Mouse (Mus musculus): ENCODE data around the gene Cacnb2. TPM values are rescaled to one million over a fixed set of nuclear protein-coding genes. Genes with fewer than 3 reads are reported as not detected.

Cacnb2 gene
- polyA plus RNA-seq, 1 experiment from 2014 or later = 9.3 TPM

DNA sequence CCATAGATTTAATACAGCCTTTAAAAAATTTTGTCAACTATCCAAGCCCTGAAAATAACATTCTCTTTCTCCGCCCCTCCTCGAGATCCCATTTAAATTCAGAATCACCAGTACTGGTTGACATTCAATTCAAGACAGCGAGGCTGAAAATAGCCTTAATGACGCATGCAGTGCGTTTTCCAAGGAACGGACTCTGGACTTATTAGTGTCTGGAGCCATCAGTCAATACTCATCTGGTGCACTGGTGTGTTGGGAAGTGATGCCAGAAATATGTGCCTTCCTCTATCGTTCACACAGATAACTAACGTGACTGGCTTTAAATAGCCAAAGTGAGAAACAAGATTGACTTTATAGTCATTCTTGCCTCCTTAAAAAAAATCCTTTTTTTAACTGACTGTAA, 333.6 kb downstream of the Cacnb2 start:
- H3K9me3 ChIP-seq = no peaks in the 10 kb centered on the region
- H3K27me3 ChIP-seq = no peaks in the 10 kb centered on the region
- 0 out of 2 replicates have a peak, but pooled peaks cover under 1% of the 10 kb centered on the region for H3K4me1 ChIP-seq
- H3K4me3 ChIP-seq = no peak overlapping the region
- H3K9ac ChIP-seq = no peak overlapping the region
- no peak for ATAC-seq (ENCODE audit: borderline replicate concordance, extremely low read depth, low FRiP score, low TSS enrichment)
- H3K36me3 ChIP-seq = no peaks in the 10 kb centered on the region
- 51% methylated on average over 8 of the region's 8 CpGs for WGBS
- no peak overlapping the region for H3K27ac ChIP-seq
- no peak overlapping the region for H3K4me2 ChIP-seq

GRCm38 (mm10) chr2:14942261-14942660, 339.4 kb downstream of the Cacnb2 start:
- H3K4me2 ChIP-seq = no peak overlapping the region
- H3K36me3 ChIP-seq = no peaks in the 10 kb centered on the region
- 0 out of 2 replicates have a peak, but pooled peaks cover 2% of the 10 kb centered on the region for H3K4me1 ChIP-seq
- H3K27me3 ChIP-seq = no peaks in the 10 kb centered on the region
- no peak overlapping the region for H3K4me3 ChIP-seq
- H3K9me3 ChIP-seq = no peaks in the 10 kb centered on the region
- no peak for ATAC-seq (ENCODE audit: borderline replicate concordance, extremely low read depth, low FRiP score, low TSS enrichment)
- H3K27ac ChIP-seq = no peak overlapping the region
- H3K9ac ChIP-seq = no peak overlapping the region
- WGBS = 67% methylated on average over 4 of the region's 4 CpGs

GRCm38 (mm10) chr2:14943691-14944357, 340.9 kb downstream of the Cacnb2 start:
- 67% methylated on average over 3 of the region's 3 CpGs for WGBS
- H3K4me2 ChIP-seq = no peak overlapping the region
- no peaks in the 10 kb centered on the region for H3K9me3 ChIP-seq
- no peaks in the 10 kb centered on the region for H3K36me3 ChIP-seq
- no peak for ATAC-seq (ENCODE audit: borderline replicate concordance, extremely low read depth, low FRiP score, low TSS enrichment)
- H3K27ac ChIP-seq = no peak overlapping the region
- no peak overlapping the region for H3K4me3 ChIP-seq
- no peaks in the 10 kb centered on the region for H3K27me3 ChIP-seq
- no peak overlapping the region for H3K9ac ChIP-seq
- 0 out of 2 replicates have a peak, but pooled peaks cover 2% of the 10 kb centered on the region for H3K4me1 ChIP-seq

- Histone ChIP-seq H3K9me3 (no peaks in the 10 kb centered on the region), H3K9ac (no peak overlapping the region), H3K27ac (no peak overlapping the region), H3K4me3 (no peak overlapping the region), H3K4me1 (no peaks in the 10 kb centered on the region), H3K4me2 (no peak overlapping the region), H3K27me3 (no peaks in the 10 kb centered on the region), H3K36me3 (no peaks in the 10 kb centered on the region)
- ATAC-seq (ENCODE audit: borderline replicate concordance, extremely low read depth, low FRiP score, low TSS enrichment) = no peak
- 76% methylated on average over 2 of the region's 2 CpGs for WGBS
Measured at GRCm38 (mm10) chr2:14953090-14953489, 350.2 kb downstream of the Cacnb2 start.

DNA sequence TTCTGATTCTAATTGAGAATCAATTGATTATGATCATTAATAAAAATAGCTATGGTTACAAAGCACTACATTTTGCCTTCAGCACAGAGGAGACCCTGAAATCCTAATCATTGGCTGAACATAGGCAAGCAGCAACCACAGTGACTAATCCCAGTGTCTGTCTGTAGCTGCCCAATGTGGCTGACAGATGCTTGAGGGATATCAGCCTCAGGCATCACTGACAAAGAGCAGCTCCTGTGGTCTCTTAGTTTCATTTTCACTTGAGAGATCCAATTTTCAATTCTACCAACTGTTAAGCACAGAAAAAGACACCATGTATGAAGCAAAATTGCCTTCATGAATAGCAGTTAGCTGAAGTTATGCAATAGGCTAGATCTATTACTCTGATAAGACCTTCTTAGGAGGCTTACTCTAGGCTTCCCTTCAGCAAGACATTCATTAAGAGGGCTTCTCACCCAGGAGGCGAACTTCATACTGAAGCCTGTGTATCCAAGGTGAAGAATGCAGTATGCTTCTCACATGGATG, 358.1 kb downstream of the Cacnb2 start:
- WGBS = 58% methylated on average over 1 of the region's 1 CpGs
- Histone ChIP-seq H3K4me2 (no peak overlapping the region), H3K9ac (no peak overlapping the region), H3K9me3 (no peaks in the 10 kb centered on the region), H3K27me3 (no peaks in the 10 kb centered on the region), H3K36me3 (no peaks in the 10 kb centered on the region), H3K4me3 (no peak overlapping the region), H3K27ac (no peak overlapping the region), H3K4me1 (no peaks in the 10 kb centered on the region)
- no peak for ATAC-seq (ENCODE audit: borderline replicate concordance, extremely low read depth, low FRiP score, low TSS enrichment)

- Histone ChIP-seq H3K9me3 (no peaks in the 10 kb centered on the region), H3K4me2 (no peak overlapping the region), H3K27me3 (no peaks in the 10 kb centered on the region), H3K9ac (no peak overlapping the region), H3K36me3 (no peaks in the 10 kb centered on the region), H3K4me3 (no peak overlapping the region), H3K27ac (no peak overlapping the region), H3K4me1 (no peaks in the 10 kb centered on the region)
- WGBS = 67% methylated on average over 2 of the region's 2 CpGs
- ATAC-seq (ENCODE audit: borderline replicate concordance, extremely low read depth, low FRiP score, low TSS enrichment) = no peak
Measured at GRCm38 (mm10) chr2:14961493-14961892, 358.6 kb downstream of the Cacnb2 start.

DNA sequence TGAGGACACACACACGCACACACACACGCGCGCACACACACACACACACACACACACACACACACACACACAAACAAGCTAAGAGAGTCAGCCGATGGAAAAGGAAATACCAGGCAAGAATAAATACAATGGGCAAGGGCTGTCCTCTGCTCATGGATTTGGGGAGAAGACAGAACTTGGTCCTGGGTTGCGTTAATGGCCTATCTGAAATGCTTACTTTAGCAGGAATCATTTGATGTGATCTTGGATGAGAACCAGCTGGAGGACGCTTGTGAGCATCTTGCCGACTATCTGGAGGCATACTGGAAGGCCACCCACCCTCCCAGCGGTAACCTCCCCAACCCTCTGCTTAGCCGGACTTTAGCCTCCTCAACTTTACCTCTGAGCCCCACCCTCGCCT, 381.1 kb downstream of the Cacnb2 start:
- Histone ChIP-seq H3K4me3 (no peak overlapping the region), H3K9me3 (no peaks in the 10 kb centered on the region), H3K27ac (no peak overlapping the region), H3K4me2 (no peak overlapping the region), H3K9ac (no peak overlapping the region), H3K4me1 (no peaks in the 10 kb centered on the region), H3K27me3 (no peaks in the 10 kb centered on the region), H3K36me3 (peaks cover 9% of the 10 kb centered on the region)
- WGBS = 67% methylated on average over 11 of the region's 11 CpGs
- no peak; the same call in 1 of the 2 replicates for ATAC-seq (ENCODE audit: borderline replicate concordance, extremely low read depth, low FRiP score, low TSS enrichment)

- Histone ChIP-seq H3K4me3 (no peak overlapping the region), H3K4me2 (no peak overlapping the region), H3K9me3 (no peaks in the 10 kb centered on the region), H3K4me1 (no peaks in the 10 kb centered on the region), H3K27ac (no peak overlapping the region), H3K9ac (no peak overlapping the region), H3K36me3 (no peaks in the 10 kb centered on the region; the same call in 1 of the 2 replicates), H3K27me3 (no peaks in the 10 kb centered on the region)
- WGBS = 69% methylated on average over 4 of the region's 4 CpGs
- no peak for ATAC-seq (ENCODE audit: borderline replicate concordance, extremely low read depth, low FRiP score, low TSS enrichment)
Measured at GRCm38 (mm10) chr2:14988451-14988850, 385.6 kb downstream of the Cacnb2 start.

- 81% methylated on average over 4 of the region's 4 CpGs for WGBS
- H3K4me2 ChIP-seq = no peak overlapping the region
- H3K9ac ChIP-seq = no peak overlapping the region
- no peak overlapping the region for H3K27ac ChIP-seq
- no peaks in the 10 kb centered on the region; the same call in 1 of the 2 replicates for H3K36me3 ChIP-seq
- no peaks in the 10 kb centered on the region for H3K4me1 ChIP-seq
- no peaks in the 10 kb centered on the region for H3K9me3 ChIP-seq
- H3K27me3 ChIP-seq = no peaks in the 10 kb centered on the region
- no peak overlapping the region for H3K4me3 ChIP-seq
- ATAC-seq (ENCODE audit: borderline replicate concordance, extremely low read depth, low FRiP score, low TSS enrichment) = no peak
Measured at GRCm38 (mm10) chr2:14989350-14989749, 386.5 kb downstream of the Cacnb2 start.

- no peak for ATAC-seq (ENCODE audit: borderline replicate concordance, extremely low read depth, low FRiP score, low TSS enrichment)
- no peak overlapping the region for H3K4me3 ChIP-seq
- no peak overlapping the region for H3K27ac ChIP-seq
- no peaks in the 10 kb centered on the region for H3K4me1 ChIP-seq
- no peak overlapping the region for H3K9ac ChIP-seq
- no peaks in the 10 kb centered on the region for H3K27me3 ChIP-seq
- H3K36me3 ChIP-seq = no peaks in the 10 kb centered on the region
- H3K9me3 ChIP-seq = no peaks in the 10 kb centered on the region
- H3K4me2 ChIP-seq = no peak overlapping the region
- 92% methylated on average over 4 of the region's 4 CpGs for WGBS
Measured at GRCm38 (mm10) chr2:14992531-14992930, 389.6 kb downstream of the Cacnb2 start.

DNA sequence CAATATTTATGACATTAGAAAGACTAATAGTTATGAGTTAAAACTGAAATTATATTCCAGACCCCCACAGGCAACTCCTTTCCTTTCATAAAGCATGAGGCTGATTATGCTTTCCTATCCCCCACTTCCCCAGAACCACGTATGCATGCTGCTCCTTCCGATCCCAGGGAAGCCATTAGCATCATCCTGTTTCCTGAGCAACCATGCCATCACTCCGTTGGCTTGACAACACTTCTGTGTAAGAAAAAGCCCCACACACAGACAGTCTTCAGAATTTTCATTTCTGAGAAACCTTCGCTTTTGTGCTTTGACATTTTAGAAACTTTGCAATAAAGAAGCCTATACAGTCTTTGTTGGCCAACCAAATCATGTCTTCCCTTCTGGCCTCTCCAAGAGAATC, 393.1 kb downstream of the Cacnb2 start:
- H3K27ac ChIP-seq = no peak overlapping the region
- ATAC-seq (ENCODE audit: borderline replicate concordance, extremely low read depth, low FRiP score, low TSS enrichment) = no peak
- WGBS = 79% methylated on average over 4 of the region's 4 CpGs

GRCm38 (mm10) chr2:14997836-14998235, 394.9 kb downstream of the Cacnb2 start:
- no peaks in the 10 kb centered on the region for H3K27me3 ChIP-seq
- no peaks in the 10 kb centered on the region for H3K4me1 ChIP-seq
- H3K4me2 ChIP-seq = no peak overlapping the region
- no peak overlapping the region for H3K9ac ChIP-seq
- no peak for ATAC-seq (ENCODE audit: borderline replicate concordance, extremely low read depth, low FRiP score, low TSS enrichment)
- H3K9me3 ChIP-seq = no peaks in the 10 kb centered on the region
- 74% methylated on average over 5 of the region's 5 CpGs for WGBS
- no peaks in the 10 kb centered on the region for H3K36me3 ChIP-seq
- no peak overlapping the region for H3K4me3 ChIP-seq
- H3K27ac ChIP-seq = no peak overlapping the region

More for the DNA sequence above, 393.1 kb downstream of the Cacnb2 start:
- no peaks in the 10 kb centered on the region for H3K9me3 ChIP-seq
- no peak overlapping the region for H3K4me2 ChIP-seq
- no peaks in the 10 kb centered on the region for H3K27me3 ChIP-seq
- H3K4me3 ChIP-seq = no peak overlapping the region
- H3K36me3 ChIP-seq = no peaks in the 10 kb centered on the region
- no peaks in the 10 kb centered on the region for H3K4me1 ChIP-seq
- H3K9ac ChIP-seq = no peak overlapping the region

Data from lung, embryonic 15.5 days (tissue).